Comparison of ENCODE assay signal across 29 mouse cellular contexts in genomic region chr9:69705942-69706341, GRCm38 (mm10). TPM values are rescaled to one million over a fixed set of nuclear protein-coding genes. Genes with fewer than 3 reads are reported as not detected.
DNase-seq lines count a peak whose midpoint lies in the region; ATAC-seq lines count a peak whose summit lies in the region.
"Had no signal": no experiment of that assay in that cellular context is flagged by ENCODE, and none has a peak within 500 bp of the region (broad histone marks: within the 10 kb centered on the region; RNA-seq: fewer than 3 reads in every experiment).

No protein-coding gene starts in this region.

- H3K4me3 ChIP-seq in forebrain, embryonic 11.5 days (ENCODE audit: low read depth, low read length): no peak overlapping the region
- no peak overlapping the region for H3K4me3 ChIP-seq in forebrain, embryonic 12.5 days (replicated peaks)
- H3K4me3 ChIP-seq: forebrain, embryonic 10.5 days; forebrain, embryonic 15.5 days; heart, embryonic 12.5 days; heart, embryonic 15.5 days had no signal

- no peaks in the 10 kb centered on the region for H3K36me3 ChIP-seq in forebrain, embryonic 11.5 days (ENCODE audit: control insufficient read depth, insufficient read depth, low read length)
- H3K36me3 ChIP-seq in forebrain, embryonic 12.5 days (replicated peaks): no peaks in the 10 kb centered on the region
- H3K36me3 ChIP-seq: forebrain, embryonic 10.5 days; forebrain, embryonic 15.5 days; heart, embryonic 12.5 days; heart, embryonic 15.5 days had no signal

- no peaks in the 10 kb centered on the region for H3K4me1 ChIP-seq in forebrain, embryonic 11.5 days (replicated peaks; ENCODE audit: control insufficient read depth, insufficient read depth, low read length)
- no peaks in the 10 kb centered on the region for H3K4me1 ChIP-seq in forebrain, embryonic 12.5 days
- H3K4me1 ChIP-seq: forebrain, embryonic 10.5 days; forebrain, embryonic 15.5 days; heart, embryonic 12.5 days; heart, embryonic 15.5 days had no signal

- no peaks in the 10 kb centered on the region for H3K9me3 ChIP-seq in forebrain, embryonic 11.5 days (ENCODE audit: control insufficient read depth, low read length)
- H3K9me3 ChIP-seq in forebrain, embryonic 12.5 days: 0 out of 2 replicates have a peak, but pooled peaks cover 4% of the 10 kb centered on the region
- H3K9me3 ChIP-seq: forebrain, embryonic 15.5 days; heart, embryonic 15.5 days had no signal

- H3K27me3 ChIP-seq in forebrain, embryonic 11.5 days (ENCODE audit: control insufficient read depth, insufficient read depth, low read length): no peaks in the 10 kb centered on the region; the same call in 1 of the 2 replicates
- peaks cover 31% of the 10 kb centered on the region; the same call in 1 of the 2 replicates for H3K27me3 ChIP-seq in forebrain, embryonic 12.5 days
- H3K27me3 ChIP-seq: forebrain, embryonic 15.5 days; heart, embryonic 12.5 days; heart, embryonic 15.5 days had no signal

- no peak for ATAC-seq in forebrain, embryonic 11.5 days (replicated peaks; ENCODE audit: low FRiP score)
- no peak for ATAC-seq in forebrain, embryonic 12.5 days (ENCODE audit: low FRiP score)
- peak; percentile 62 for ATAC-seq in megakaryocyte, adult 5-6 weeks (ENCODE audit: poor library complexity, severe bottlenecking)
- ATAC-seq: activated CD4-positive, CD25-positive, alpha-beta regulatory T cell, adult 4 months; forebrain, embryonic 15.5 days; hindbrain, postnatal 0 days; inflammation-experienced regulatory T-cells, adult 6 months; intestine, embryonic 16.5 days had no signal

- DNase-seq in forebrain, embryonic 11.5 days (ENCODE audit: low spot score): peak; percentile 21
- DNase-seq in brain, adult 2 months (ENCODE audit: low read depth, low spot score): peak; percentile 4
- DNase-seq in gastrocnemius, adult 18-20 months (ENCODE audit: low spot score): no peak
- DNase-seq in adipocyte (ENCODE audit: low spot score): no peak
- DNase-seq: cerebellum, adult 11-12 months; cerebellum, adult 8-10 months; cerebellum, postnatal 10 days; cerebellum, postnatal 36 days; gastrocnemius, postnatal 10 days; gastrocnemius, postnatal 36 days; heart, postnatal 10 days; heart, postnatal 4 days had no signal

- H3K4me2 ChIP-seq in forebrain, embryonic 11.5 days (ENCODE audit: low read depth, low read length, severe bottlenecking): no peak overlapping the region
- H3K4me2 ChIP-seq in forebrain, embryonic 12.5 days: no peak overlapping the region
- H3K4me2 ChIP-seq: forebrain, embryonic 15.5 days; heart, embryonic 12.5 days; heart, embryonic 15.5 days; hindbrain, embryonic 14.5 days had no signal

- H3K9ac ChIP-seq in forebrain, embryonic 11.5 days (ENCODE audit: low read length): no peak overlapping the region
- H3K9ac ChIP-seq in forebrain, embryonic 12.5 days: no peak overlapping the region
- H3K9ac ChIP-seq: forebrain, embryonic 15.5 days; heart, embryonic 12.5 days; heart, embryonic 15.5 days; hindbrain, embryonic 14.5 days had no signal

- 94% methylated on average over 8 of the region's 8 CpGs for WGBS in forebrain, embryonic 11.5 days
- 88% methylated on average over 8 of the region's 8 CpGs for WGBS in forebrain, embryonic 12.5 days

- no peak overlapping the region for H3K27ac ChIP-seq in forebrain, embryonic 11.5 days (ENCODE audit: low read depth, low read length)
- H3K27ac ChIP-seq in forebrain, embryonic 12.5 days: no peak overlapping the region
- H3K27ac ChIP-seq: forebrain, embryonic 10.5 days; forebrain, embryonic 15.5 days; heart, embryonic 15.5 days; hindbrain, embryonic 14.5 days; hindbrain, postnatal 0 days had no signal

RNA-seq across cellular contexts. Expression of gene Foxb1, which starts 54.8 kb away (rescaled TPM):
- 1.8 and 2.8 TPM in 2 replicates for polyA plus RNA-seq in forebrain, embryonic 11.5 days (2014; fragmentation: Nextera tagmentation; extraction: Ambion mirVana)
- 2.8 and 3.6 TPM in 2 replicates for polyA plus RNA-seq in forebrain, embryonic 12.5 days (2016; fragmentation: Nextera tagmentation; extraction: Ambion mirVana)
- total RNA-seq in megakaryocyte, adult 5-6 weeks (2015): not detected in 2 replicates
- not detected in 2 replicates for total RNA-seq in megakaryocyte, adult 5-6 weeks (2017)
- total RNA-seq in gastrocnemius, adult 18-20 months (2021): not detected
- total RNA-seq: adrenal gland, adult 18-20 months; adrenal gland, postnatal 10 days; adrenal gland, postnatal 36 days; ES-E14; gastrocnemius, postnatal 10 days; gastrocnemius, postnatal 36 days; heart, adult 18-20 months; heart, postnatal 10 days; heart, postnatal 4 days had no signal
- polyA plus RNA-seq: activated CD4-positive, CD25-positive, alpha-beta regulatory T cell, adult 4 months; embryonic facial prominence, embryonic 14.5 days; heart, embryonic 12.5 days; heart, embryonic 15.5 days; inflammation-experienced regulatory T-cells, adult 6 months; intestine, embryonic 16.5 days had no signal

Comparison
In these comparisons a context has a peak if more than half of its experiments do, and no peak if none do; other contexts are left out.
1. DNase-seq: peak in forebrain, embryonic 11.5 days (single experiment) and brain, adult 2 months (single experiment); none in gastrocnemius, adult 18-20 months (single experiment) and adipocyte (single experiment).